Mouse (Mus musculus) gonadal fat pad, adult 2 months (tissue): ENCODE data around the gene Dlg4. TPM values are rescaled to one million over a fixed set of nuclear protein-coding genes. Genes with fewer than 3 reads are reported as not detected.

Experiments
- DNase-seq: peaks from one replicate; pipeline ENCODE4 v3.0.0-alpha.2; 2012; ENCODE audit warnings: low read depth
- polyA plus RNA-seq: library from polyadenylated mRNA; depleted of rRNA; stranded (reverse); fragments of >200 nt; gene quantifications from 2 replicates; pipeline ENCODE4 v1.2.3, GENCODE M21; 2012; rRNA removed

Dlg4 gene
- polyA plus RNA-seq = 12.8 and 16.6 TPM in 2 replicates

DNA sequence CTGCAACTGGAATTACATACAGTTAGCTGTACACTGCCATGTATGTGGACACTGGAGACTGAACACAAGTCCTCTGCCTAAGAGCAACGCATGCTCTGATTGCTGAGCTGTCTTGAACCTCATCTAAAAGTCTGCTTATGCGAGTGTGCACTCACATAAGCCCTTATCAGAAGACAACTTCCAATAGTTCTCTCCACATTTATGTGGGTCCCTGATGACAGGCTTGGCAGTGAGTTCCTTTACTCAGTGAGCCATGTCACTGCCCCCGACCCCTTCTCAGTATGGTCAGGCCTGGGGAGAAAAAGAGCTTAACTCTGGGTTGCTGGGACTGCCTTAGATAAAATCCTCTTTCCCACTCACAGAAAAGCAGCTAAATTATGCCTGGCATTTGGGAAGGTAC, at the start of gene Dlg4:
Gene Dlg4 (plus strand): TSS at position 274 of the 400 bp plus-strand sequence.
- DNase-seq = no peak

DNA sequence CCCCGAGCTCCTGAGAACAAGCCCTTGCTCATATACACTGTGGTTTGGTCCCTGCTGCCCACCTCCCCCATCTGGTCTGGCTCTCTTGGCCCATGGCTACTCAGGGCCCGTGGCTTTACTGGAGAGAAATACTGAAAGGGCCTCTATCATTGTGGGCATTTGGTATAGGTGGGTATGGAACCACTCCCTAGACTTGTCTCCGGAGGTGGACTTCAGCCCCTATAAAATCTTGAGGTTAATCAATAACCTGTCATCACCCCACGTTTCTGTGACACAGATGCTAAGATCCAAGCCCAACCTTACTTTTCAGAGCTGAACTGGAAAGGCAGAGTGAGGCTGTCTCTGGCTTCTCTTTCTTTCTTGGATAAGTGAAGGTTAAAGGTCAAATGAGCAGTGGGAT, 47.9 kb upstream of the Dlg4 start:
- no peak for DNase-seq

DNA sequence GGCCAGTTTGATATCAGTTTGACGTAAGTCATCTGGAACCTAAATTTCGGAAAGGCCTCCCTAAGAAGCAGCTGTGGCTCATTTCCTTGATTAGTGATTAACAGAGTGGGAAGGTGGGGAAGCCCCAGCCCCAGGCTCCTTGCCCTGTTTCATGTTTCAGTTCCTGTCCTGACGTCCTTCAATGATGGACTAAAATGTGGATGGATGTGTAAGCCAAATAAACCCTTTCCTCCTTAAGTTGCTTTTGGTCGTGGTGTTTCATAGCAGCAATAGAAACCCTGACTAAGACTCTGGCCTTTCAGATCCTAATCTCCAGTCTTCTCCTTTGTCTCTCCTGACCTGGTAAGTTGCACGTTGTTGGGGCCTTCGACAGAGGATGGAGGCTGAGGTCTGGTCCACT, 46.5 kb upstream of the Dlg4 start:
- no peak for DNase-seq

DNA sequence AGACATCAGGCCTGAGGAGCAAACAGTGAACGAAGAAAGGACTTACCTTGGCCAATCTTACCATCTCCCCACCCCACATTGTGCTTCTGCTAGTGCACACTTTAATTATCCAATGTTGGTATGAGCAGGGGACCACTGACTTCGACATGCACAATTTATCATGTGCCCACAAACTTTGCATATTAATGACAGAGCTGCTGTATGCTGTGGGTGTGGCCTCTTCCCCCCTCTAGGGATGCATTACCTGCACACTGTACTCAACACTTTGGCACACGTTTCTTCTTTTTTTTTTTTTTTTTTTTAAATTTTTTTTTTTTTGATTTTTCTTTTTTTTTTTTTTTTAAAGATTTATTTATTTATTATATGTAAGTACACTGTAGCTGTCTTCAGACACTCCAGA, 46.0 kb upstream of the Dlg4 start:
- no peak for DNase-seq

DNA sequence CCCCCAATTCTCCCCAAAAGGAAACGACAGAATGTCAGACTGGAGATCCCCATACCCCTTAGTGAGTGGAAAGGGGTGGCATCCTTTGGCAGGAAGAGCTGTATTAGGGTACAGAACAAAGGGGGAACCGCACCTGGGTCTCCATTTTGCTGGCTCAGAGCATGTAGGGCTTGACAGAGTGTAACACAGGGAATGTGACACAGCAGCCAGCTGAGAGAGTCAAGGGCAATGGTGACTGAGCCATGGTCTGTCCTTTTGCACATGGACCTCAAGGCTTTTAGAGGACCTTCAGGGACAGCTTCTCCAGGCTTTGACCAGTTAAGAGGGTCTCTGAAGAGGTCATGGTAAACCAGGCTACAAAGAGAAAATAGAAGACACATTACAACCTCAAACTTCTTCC, 41.8 kb upstream of the Dlg4 start:
- DNase-seq = no peak

DNA sequence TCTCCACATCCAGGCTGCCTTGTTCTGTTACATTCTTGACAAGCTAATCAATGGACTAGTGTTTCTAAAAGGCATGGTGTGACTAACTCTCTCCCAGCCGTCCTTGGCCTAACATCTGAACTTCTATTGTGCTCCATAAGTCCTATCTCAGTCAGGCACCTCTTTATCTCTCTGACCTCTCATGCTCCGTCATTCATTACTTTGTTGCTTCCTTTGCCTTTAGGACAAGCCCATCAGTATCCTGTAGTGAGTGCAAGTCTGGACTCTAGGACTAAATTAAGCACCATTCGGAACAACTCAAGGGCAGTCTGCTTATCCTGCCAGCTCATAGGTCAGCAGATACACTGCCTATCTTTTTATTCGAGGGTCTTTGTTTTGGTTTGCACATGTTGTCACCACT, 40.5 kb upstream of the Dlg4 start:
- DNase-seq = no peak

DNA sequence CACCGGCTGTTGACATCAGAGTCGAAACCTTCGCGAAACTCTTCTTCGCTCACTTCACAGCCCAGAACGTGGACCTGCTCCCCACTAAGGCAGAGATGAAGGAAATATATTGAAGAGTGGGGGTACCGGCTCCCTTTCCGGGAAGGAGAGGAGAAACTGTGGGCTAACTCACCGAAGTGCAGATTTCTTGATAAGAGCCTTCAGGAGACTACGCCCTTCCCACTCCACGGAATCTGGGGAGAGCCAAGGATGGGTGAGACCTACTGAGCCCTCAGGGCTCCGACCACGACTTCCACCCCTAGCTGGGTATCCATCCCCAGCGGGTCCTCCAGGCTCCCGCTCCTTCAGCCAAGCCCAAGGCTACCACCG, 36.9 kb upstream of the Dlg4 start:
- DNase-seq = no peak

DNA sequence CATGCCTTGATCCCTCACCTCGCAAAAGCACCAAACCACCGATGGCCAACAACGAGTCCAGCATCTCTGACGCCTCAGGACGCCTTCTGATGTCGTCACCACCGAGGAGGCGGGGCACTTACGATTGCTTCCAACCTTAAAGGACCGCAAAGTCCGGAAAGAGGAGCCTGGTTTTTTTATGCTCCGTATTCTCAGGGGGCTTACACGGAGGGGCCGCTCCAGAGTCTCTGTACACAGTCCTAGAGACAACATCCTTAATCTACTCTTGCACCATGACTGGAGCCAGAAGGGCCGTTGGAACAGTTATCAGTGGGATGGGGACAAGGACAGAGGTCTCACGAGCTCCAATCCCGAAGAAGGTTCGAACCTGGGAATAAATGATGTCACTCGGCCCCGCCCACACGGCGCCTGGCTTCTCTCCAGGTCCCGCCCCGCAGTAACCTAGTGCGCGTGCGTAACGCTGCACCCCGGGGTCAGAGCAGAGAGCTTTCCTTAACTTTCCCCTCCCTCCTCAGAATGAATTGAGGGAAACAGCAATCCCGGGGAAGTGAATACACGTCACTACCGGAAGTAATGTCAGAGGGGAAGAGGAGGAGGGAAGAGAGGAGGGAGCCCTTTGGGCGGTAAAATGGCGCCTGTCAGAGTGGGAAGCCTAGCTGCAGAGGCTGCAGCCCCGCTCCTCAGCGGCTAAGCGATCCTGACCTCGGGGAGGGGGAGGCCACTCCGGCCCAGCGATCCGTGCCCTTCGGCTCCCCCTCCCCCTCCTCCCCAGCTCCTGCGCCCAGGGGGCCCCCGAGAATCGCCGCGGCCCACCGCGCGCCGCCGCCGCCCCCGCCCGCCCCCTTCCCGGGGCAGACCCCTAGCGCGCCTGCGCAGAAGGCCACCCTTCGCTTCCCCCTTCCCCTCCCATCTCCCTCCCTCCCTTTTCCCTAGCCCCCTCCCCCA, 36.3 kb upstream of the Dlg4 start:
- DNase-seq = peak; percentile 93

DNA sequence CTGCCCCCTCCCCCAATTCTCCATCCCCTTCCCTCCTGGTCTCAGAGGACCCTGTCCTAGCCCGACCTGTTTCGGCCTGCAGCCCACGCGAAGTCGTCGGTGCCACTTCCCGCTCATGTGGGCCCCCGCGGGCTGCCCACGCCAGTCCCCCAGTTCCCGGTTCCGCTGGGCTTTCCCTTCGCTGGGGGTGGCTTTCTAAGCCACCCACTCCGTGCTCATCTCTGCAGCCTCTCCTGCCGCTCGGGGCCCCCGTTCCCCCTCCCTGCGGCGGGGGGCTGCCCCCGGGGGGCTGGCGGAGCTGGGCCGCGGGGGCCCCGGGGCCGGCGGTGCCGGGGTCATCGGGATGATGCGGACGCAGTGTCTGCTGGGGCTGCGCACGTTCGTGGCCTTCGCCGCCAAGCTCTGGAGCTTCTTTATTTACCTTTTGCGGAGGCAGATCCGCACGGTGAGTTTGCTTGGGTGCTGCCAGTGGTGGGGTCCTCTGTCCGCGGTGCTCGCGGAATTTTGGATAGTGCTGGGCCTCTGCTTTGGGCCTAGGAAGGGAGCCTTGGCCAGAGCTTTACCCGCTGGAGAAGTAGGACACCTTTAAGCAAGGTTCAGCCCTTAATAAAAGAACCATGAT, 35.5 kb upstream of the Dlg4 start, which contains the start of gene Ctdnep1:
Gene Ctdnep1 (plus strand): TSS at position 16 of the 622 bp plus-strand sequence.
- DNase-seq = no peak

DNA sequence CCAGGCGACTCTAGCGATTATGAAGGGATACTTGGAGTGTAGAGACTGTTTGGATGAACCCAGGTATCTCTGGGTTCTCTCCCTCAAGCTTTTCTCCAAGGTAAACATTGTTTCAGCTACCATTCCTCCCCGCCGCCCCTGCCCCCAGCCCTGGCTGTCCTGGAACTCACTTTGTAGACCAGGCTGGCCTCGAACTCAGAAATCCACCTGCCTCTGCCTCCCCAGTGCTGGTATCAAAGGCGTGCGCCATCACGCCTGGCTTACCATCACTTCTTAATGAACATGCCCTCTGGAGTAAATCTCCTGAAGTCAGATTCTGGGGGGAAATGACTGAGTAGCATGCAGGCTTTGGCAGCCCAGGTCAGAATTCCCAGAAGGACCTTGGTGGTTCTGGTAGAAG, 34.5 kb upstream of the Dlg4 start, which contains the start of gene Elp5:
Gene Elp5 (minus strand): TSS at position 293 of the 400 bp plus-strand sequence.
- DNase-seq = no peak

DNA sequence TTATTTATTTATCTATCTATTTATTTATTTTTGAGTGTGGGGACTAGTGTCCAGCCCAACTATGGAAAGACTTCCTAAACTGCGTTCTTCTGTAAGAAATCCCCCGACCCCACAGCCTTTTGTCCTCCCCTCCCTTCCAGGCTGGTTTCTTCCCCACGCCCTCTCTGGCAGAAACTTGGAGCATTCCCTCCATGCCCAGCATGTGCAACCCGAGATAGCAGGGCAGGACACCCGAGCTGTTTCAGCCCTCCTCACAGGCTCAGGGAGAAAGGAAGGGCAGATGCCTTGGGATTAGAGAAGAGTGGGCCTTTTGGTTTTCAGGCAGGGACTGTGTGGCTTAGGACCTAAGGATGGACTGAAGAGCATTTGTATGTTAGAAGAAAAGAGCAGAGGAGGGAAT, 33.9 kb upstream of the Dlg4 start:
- no peak for DNase-seq

DNA sequence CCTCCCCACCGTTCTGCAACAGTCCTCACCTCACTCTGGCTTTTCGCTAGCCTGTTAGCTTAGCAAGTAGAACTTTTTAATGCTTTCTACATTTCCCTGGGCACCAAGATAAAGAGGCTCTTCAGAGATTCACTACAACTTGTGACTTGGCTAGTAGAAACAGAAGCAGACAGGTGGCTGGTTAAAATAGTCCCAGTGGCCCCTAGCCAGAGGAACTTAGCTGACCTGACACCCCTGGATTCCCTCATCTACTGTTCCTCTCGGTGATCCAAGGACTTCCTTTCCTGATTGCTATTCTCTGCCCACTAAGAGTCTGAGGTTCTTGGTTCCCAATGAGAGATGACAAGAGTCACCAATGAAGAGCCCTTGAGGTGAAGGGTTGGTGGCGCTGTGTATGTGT, 33.4 kb upstream of the Dlg4 start:
- no peak for DNase-seq

DNA sequence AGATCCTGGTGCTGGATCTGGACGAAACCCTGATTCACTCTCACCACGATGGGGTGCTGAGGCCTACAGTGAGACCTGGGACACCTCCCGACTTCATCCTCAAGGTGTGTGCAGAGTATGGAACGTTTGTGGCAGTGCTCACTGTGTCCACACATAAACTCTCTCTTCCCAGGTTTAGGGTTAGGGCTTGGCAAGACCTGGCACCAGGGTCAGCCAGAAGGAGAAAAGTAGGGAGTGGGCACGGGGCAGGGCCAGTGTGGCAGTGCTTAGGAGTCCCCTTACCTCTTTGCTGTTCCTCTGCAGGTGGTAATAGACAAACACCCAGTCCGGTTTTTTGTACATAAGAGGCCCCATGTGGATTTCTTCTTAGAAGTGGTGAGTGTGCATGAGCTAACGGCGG, 32.3 kb upstream of the Dlg4 start:
- DNase-seq = no peak

DNA sequence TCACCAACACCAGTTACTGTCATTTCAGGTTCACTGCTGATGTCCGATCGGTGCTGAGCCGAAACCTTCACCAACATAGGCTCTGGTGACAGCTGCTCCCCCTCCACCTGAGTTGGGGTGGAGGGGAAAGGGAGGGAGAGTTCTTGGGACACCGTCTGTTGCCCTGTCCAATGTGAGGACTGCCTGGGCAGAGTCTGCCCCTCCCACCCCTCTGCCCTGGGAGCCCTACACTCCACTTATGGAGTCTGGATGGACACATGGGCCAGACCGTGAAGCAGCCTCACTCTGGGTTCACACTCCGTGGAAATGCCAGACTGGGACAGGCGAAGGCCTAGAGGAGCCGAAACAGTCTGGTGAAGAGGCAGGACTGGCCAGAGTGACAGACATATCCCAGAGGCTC, 26.8 kb upstream of the Dlg4 start:
- no peak for DNase-seq

DNA sequence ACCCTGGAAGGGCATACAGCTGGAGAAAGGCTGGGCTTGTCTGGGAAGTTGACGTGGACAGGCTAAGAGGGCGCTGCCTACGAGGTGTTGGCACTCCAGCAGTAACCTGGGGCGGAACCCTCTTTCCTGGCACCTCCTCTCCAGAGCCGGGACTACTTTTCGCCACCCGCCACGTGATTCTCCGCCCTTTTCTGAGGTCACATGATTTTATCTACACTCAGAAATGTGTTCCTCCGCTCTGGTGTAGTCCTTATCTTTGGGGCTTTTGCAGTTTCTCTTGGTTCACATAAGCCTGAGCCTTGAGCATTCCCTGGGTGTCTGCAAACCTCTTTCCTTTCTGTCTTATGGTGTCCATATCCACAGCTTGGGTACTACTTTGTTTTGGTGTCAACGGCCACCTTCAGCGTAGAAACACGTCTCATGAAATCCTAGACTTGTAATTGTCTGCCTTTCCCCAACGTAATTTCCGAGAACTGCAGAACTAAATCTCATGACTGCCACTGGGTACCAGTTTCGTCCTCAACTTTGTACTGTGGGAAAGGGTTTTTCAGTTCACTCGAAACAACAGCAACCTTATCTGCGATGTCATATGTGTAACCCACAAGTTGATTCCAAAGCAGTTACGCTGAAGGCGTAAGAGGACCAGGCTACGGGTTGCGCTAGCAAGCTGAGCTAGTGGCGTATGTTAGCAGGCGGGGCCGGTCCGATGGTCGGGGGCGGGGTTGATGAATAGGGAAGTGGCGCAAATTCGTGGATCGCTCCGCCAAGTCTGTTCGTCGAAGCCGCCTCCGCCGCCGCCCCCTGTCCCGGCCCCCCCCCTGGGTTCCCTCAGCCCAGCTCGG, 25.7 kb upstream of the Dlg4 start, which contains the start of gene Gabarap:
Gene Gabarap (plus strand): TSS at position 294 of the 842 bp plus-strand sequence.
- DNase-seq = peak; percentile 94

DNA sequence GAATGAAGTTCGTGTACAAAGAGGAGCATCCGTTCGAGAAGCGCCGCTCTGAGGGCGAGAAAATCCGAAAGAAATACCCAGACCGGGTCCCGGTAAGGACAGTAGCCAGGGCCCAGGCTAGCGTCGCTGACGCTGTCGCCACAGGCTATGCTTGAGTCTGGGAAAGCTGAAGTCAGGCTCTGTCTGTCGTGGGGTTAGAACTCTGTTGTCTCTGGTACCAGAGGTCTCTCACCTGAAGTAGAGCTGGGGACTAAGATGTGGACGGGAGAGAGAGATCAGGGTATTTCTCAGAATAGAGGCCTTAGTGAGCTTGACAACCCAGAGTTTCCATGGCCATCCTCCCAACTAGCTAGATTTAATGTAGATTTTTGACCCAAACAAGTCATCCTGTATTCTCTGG, 25.0 kb upstream of the Dlg4 start:
- no peak for DNase-seq

DNA sequence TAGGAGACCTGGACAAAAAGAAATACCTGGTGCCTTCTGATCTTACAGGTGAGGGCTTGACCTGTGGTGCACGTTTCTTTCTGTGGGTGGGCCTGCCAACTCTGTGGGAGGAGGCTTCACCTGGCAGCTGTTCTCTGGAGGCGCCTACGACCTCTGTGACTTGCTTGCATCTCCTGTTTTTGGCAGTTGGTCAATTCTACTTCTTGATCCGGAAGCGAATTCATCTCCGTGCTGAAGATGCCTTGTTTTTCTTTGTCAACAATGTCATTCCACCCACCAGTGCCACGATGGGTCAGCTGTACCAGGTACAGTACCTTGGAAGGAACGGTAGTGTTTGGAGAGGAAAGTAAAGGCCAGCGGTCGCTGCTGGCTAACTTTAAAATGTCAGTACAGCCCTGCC, 24.3 kb upstream of the Dlg4 start:
- no peak for DNase-seq

DNA sequence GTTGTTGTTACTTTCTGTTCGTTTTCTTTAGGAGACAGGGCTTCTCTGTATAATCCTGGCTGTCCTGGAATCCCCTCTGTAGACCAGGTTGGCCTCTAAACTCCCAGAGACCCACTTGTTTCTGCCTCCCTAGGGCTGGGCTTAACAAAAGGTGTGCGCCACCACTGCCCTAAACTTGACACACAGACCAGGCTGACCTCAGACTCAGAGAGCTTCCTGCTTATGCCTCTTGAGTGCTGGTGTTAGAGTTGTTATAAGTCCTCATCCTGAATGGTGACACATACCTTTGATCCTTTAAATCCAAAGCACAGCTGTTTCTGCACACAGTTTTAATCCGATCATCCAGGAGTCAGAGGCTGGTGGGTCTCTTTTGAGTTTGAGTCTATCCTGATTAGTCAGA, 23.8 kb upstream of the Dlg4 start:
- DNase-seq = no peak

DNA sequence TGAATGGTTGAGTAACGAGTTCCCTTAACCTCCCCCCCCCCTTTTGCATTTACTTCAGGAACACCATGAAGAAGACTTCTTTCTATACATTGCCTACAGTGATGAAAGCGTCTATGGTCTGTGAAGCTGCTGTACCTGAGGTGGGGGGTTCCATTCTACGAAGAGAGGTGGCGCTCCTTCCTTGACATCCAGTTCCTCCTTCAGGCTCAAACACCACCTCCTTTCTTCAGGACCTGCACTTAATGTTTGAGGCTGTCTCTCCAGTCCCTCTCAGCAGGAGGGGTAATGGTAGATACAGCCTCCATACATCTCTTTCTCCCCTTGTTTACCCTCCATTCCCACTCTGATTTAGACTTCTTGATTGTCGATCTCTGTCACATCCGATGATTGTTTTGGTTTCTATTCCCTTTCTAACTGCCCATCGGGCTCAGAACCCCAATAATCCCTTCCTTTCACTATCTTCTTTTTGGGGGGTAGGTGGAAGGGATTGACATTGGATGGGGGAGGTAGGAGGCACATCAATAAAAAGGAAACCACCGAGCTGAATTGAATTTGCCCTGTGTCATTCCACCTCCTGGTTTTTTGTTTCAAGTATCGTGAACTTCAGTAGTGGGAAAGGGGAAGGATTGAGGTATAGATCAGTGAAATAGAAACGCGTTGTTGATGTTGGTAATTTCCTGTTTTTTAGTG, 22.2 kb upstream of the Dlg4 start:
- DNase-seq = no peak

DNA sequence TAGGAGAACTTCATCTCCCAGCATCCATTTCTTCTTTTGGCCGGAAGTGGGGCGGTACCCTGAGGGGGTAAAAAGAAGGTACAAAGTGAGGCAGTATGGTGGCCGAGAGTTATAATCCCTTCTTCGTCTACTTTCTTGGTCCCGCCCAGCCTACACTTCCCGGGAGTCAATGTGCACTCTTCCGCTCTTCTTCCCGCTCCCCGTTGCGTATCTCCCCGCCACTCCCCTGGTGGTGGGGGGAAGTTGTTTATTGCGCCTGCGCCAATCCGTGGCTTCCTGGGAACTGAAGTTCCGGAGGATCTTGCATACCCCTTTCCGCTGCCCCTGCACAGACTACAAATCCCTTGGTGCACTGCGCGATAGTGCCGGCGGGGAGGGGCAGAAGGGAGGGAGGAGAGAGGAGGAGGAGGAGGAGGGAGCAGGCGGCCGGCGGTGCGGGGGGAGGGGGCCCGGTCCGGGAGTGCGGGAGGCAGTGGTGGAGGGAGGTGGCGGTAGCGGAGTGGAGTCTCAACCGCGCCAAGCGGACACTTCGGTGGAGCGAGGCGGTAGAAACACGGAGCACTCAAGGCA, 21.3 kb upstream of the Dlg4 start, which contains the start of gene Phf23:
Gene Phf23 (plus strand): TSS at position 387 of the 570 bp plus-strand sequence.
- DNase-seq = peak; percentile 90
